ENCODE assay signal across 17 mouse cellular contexts in genomic region chr12:11751471-11751870, GRCm38 (mm10).
A peak's percentile ranks its signal among the peaks of the same experiment; 100 is the strongest.
DNase-seq lines count a peak whose midpoint lies in the region.
"Had no signal": no experiment of that assay in that cellular context is flagged by ENCODE, and none has a peak within 500 bp of the region (broad histone marks: within the 10 kb centered on the region; RNA-seq: fewer than 3 reads in every experiment).

No protein-coding gene starts in this region.

- intact Hi-C loops in left cerebral cortex, postnatal 10 days (cut with DNase I) = no loop called here

- peak; percentile 13 for DNase-seq in layer of hippocampus, adult 9-10 months (ENCODE audit: low spot score)
- DNase-seq in layer of hippocampus, adult 11-12 months (ENCODE audit: low spot score) = no peak
- DNase-seq in left cerebral cortex, adult 9 months (ENCODE audit: low spot score in 2 of 2) = peak; percentile 3 to 14
- no peak for DNase-seq in left cerebral cortex, postnatal 10 days (ENCODE audit: extremely low spot score in 1 of 2, low spot score in 2 of 2)
- DNase-seq in telencephalon, adult 2 months (ENCODE audit: low read depth, low spot score) = peak; percentile 65
- no peak for DNase-seq in thymus, adult 18-20 months
- DNase-seq: adrenal gland, adult 2 months; adrenal gland, postnatal 14 days; cerebellum, adult 11-12 months; cerebellum, adult 8-10 months; cerebellum, postnatal 10 days; cerebellum, postnatal 36 days; embryo, embryonic 11 days; gastrocnemius, postnatal 25 days; heart, adult 18-20 months; heart, postnatal 10 days; heart, postnatal 36 days had no signal

Comparison
In these comparisons a context has a peak if more than half of its experiments do, and no peak if none do; other contexts are left out.
1. DNase-seq: peak in layer of hippocampus, adult 9-10 months (single experiment), left cerebral cortex, adult 9 months (2 of 2) and telencephalon, adult 2 months (single experiment); none in layer of hippocampus, adult 11-12 months (single experiment), left cerebral cortex, postnatal 10 days (0 of 2) and thymus, adult 18-20 months (0 of 2).